ENCODE assay signal across 15 mouse cellular contexts in the genomic region with DNA sequence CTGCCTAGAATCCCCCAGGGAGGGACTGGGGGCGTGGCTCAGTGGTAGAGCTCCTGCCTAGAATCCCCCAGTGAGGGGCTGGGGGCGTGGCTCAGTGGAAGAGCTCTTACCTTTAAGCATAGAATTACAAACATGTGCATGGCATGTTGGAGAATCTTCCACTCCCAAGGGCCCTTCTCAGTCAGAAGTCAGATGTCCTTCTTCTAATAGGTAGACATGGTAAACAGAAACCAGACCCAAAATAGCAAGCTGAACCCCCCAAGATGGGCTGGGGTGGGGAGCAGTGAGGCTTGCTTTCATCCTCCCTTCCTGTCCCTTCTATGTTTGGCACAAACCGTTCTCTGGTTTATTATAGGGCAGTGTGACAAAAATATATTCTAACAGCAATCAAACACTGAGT.
"Had no signal": no experiment of that assay in that cellular context is flagged by ENCODE, and none has a peak within 500 bp of the region (broad histone marks: within the 10 kb centered on the region; RNA-seq: fewer than 3 reads in every experiment).

No protein-coding gene starts in this region.

- H3K4me2 ChIP-seq: limb, embryonic 13.5 days; midbrain, embryonic 13.5 days; neural tube, embryonic 15.5 days had no signal

- H3K27ac ChIP-seq: layer of hippocampus, adult 2 months; limb, embryonic 13.5 days; liver, embryonic 14.5 days; midbrain, embryonic 13.5 days; neural tube, embryonic 15.5 days; stomach, postnatal 0 days had no signal

- DNase-seq: kidney, adult 8-10 months; kidney, postnatal 10 days; kidney, postnatal 4 days; left cerebral cortex, postnatal 4 days; lung, adult 18-20 months; right cerebral cortex, adult 18-20 months; right cerebral cortex, postnatal 25 days; thymus, postnatal 14 days had no signal

- H3K4me3 ChIP-seq: layer of hippocampus, adult 2 months; limb, embryonic 13.5 days; midbrain, embryonic 13.5 days; myocyte; neural tube, embryonic 15.5 days had no signal

- ATAC-seq: midbrain, embryonic 13.5 days had no signal

- H3K36me3 ChIP-seq: limb, embryonic 13.5 days; midbrain, embryonic 13.5 days; neural tube, embryonic 15.5 days had no signal

- H3K9me3 ChIP-seq: limb, embryonic 13.5 days; midbrain, embryonic 13.5 days; neural tube, embryonic 15.5 days had no signal

- H3K9ac ChIP-seq: limb, embryonic 13.5 days; liver, embryonic 14.5 days; midbrain, embryonic 13.5 days; neural tube, embryonic 15.5 days had no signal

- H3K27me3 ChIP-seq: limb, embryonic 13.5 days; midbrain, embryonic 13.5 days; neural tube, embryonic 15.5 days had no signal
